Mouse (Mus musculus) spleen, adult 2 months (tissue): ENCODE measurements around the gene Rad9b.

Experiments used
- CTCF ChIP-seq: fragments of 200-500 bp; IDR thresholded peaks from 2 replicates; pipeline ENCODE4 v1.5.1; 2011; ENCODE audit warnings: mild to moderate bottlenecking, inconsistent platforms; ENCODE audit not compliant: insufficient read depth, insufficient read length, insufficient replicate concordance; ENCODE audit errors: extremely low read depth
- POLR2A ChIP-seq: fragments of 200-500 bp; IDR thresholded peaks from 2 replicates; pipeline ENCODE4 v1.6.1; 2011; ENCODE audit warnings: low read depth, low read length, inconsistent platforms

- TF ChIP-seq CTCF (peak; percentile 73; the same call in 1 of the 2 replicates), POLR2A (no peak)
Observed at GRCm38 (mm10) chr5:122344260-122344659, 9.8 kb downstream of the Rad9b start.
